Mouse (Mus musculus): ENCODE results near the gene Efcab9.
A peak's percentile ranks its signal among the peaks of the same experiment; 100 is the strongest.

Gene Efcab9

DNA sequence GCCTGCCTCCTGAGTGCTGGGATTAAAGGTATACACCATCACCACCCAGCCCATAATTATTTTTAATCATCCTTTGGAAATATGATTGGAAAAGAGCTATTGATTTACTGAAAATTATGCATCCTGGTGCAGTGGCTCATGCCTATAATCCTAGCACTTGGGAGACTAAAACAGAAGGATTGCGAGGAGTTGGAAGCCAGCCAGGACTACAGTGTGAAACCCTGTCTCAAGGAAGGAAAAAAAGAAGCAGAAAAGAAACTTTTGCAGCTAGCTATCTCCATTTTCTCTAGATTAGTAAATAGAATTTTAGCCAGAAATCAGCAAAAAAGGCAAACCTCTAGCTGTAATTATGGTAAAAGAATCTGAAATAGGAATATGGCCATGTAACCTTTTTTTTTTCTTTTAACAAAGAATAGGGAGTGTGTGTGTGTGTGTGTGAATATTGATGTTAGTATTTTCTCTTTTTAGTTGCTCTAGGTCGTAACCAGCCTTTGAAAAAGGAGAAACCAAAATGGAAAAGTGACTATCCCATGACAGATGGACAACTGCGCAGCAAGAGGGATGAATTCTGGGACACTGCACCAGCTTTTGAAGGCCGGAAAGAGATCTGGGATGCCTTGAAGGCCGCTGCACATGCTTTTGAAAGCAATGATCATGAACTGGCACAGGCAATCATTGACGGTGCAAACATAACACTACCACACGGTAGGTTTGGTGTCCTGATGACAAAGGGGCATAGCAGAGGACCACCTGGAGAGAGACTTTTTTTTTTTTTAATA lies 32.9 kb downstream of the Efcab9 start:
- no peak for DNase-seq (ENCODE audit: low read depth in 2 of 2, low spot score in 2 of 2)

DNA sequence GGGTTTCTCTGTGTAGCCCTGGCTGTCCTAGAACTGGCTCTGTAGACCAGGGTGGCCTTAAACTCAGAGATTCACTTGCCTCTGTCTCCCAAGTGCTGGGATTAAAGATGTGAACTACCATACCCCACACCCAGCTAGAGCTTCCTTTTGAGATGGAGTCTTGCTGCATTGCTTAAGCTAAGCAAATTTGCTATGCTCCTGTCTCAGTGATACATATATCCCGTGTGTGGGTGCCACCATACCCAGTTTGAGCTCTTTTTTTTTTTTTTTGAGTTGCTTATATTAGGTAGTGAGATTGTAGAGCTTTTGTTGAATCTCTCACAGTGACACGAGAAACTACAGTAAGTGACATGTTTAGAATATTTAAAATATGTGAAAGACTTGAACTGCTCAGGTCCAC lies 36.6 kb downstream of the Efcab9 start:
- no peak for DNase-seq (ENCODE audit: low read depth in 2 of 2, low spot score in 2 of 2)

DNA sequence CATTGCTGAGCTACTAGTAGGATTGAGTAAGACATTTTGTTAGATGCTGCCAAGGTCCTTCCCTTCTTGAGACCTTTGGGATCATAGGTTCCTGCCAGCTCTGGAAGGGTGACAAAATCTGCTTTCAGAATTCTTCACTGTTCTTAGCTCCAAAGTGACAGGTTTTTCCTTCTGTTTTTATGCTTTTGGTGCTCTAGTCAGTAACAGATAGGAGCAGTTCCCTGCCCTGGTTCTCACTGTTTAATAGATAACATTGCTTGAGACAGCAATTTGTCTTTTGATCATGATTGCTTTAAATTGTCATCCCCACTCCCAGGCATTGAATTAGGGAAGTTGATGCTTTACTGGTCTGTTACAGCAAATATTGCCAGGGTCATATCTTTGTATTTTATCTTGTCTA lies 38.6 kb downstream of the Efcab9 start:
- DNase-seq (ENCODE audit: low read depth in 2 of 2, low spot score in 2 of 2) = no peak

DNA sequence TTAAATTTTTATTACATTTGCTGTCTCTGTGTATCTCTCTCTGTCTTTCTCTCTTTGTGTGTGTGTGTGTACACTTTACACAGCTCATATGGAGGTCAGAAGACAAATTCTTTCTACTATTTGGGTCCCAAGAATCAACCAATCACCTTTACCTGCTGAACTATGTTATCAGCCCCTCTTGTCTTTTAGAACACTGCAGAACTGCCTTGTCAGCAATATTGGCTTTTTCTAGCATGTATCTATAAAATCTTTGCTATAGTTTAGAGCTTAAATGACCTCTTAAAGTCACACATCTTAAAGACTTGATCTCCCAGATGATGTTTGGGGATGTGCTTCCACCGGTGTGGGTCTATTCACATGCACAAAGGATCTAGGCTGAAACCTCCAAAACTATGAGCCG lies 40.8 kb downstream of the Efcab9 start:
- no peak for DNase-seq (ENCODE audit: low read depth in 2 of 2, low spot score in 2 of 2)

DNA sequence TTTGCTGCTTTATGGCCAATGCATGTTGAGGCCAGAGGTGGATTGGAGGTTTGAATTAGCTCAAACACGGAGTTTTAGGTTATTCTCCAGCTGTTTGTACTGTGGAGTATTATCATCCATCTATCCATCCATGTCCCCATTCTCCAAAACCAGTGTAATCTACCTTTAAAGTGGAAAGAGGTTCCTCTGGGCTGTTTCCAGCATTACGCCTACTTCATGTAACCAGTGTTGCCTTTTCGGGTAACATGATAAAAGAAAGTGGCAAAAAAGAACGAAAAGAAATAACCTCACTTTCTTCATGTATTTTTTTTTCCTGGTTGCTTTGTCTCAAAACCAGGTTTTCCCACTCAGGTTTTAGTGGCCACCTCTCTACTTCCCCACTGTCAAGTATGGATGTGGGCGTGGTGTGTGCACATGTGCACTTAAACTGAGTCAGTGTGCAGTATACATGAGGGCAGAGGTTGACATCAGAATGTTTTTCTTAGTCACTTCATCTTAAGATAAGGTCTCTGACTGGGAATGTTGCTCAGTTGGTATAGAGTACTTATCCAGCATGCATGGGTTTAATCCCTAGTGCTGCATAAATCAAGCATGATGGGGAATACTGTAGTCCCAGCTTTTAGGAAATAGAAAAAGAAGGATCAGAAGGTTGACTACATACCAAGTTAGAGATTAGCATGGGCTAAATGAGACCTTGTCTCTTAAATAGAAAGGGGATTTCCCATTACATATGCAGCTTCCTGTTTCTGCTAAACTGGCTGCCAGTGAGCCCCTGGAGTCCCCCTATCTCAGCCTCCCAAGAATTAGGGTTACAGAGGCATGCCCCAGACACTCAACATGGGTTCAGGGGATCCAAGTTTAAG lies 42.8 kb downstream of the Efcab9 start:
- DNase-seq (ENCODE audit: low read depth in 2 of 2, low spot score in 2 of 2) = peak in 1 of 2 experiments; percentile 9

DNA sequence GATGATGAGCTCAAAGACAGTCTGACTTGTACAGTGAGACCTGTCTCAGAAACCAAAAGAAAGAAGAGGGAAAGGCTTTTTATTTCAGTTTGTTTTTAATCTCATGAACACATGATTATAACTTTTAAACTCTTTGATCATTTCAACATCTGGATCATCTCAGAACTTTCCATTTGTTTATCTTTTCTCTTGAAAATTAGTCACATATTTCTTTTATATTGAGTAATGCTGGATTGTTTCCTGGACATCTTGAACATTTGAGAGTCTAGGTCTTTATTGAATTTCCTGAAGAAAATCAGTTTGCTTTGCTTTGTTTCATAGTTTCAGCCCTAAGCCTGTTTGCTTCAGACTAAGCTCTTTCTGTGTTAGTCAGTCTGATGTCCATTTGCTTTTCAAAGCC lies 43.5 kb downstream of the Efcab9 start:
- no peak for DNase-seq (ENCODE audit: low read depth in 2 of 2, low spot score in 2 of 2)

DNA sequence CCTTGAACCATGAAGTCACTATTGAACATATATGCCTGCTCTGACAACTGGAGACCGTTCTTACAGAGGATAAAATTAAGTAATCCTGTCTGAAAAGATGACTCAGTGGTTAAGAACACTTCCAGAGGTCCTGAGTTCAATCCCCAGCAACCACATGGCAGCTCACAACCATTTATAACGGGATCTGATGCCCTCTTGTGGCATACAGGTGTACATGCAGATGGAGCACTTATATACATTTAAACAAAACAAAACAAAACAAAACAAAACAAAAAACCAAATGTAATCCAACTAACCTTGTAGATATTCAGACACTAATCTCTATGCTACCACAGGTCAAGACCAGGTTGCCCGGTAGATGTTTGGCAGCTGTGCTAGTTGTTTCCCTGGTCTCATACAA lies 44.4 kb downstream of the Efcab9 start:
- DNase-seq (ENCODE audit: low read depth in 2 of 2, low spot score in 2 of 2) = no peak

DNA sequence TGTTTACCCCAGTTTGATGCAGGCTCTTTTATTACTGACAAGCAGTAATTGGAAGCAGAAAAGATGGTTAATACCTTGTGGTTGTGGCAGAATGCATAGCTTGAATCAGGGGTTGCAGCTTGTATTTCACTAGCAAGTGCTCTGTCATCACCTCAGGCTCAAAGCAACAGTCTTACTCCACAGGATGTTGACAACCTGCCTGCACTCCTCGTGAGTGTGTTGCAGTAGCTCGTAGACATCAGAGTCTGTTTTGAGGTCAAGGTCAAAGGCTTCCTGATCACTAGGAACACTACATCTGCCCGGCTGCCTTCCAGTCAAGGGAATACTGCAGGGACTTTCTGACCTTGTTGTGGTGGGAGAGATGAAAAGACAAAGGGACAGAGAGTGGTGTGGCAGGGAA lies 45.3 kb downstream of the Efcab9 start:
- DNase-seq (ENCODE audit: low read depth in 2 of 2, low spot score in 2 of 2) = no peak

DNA sequence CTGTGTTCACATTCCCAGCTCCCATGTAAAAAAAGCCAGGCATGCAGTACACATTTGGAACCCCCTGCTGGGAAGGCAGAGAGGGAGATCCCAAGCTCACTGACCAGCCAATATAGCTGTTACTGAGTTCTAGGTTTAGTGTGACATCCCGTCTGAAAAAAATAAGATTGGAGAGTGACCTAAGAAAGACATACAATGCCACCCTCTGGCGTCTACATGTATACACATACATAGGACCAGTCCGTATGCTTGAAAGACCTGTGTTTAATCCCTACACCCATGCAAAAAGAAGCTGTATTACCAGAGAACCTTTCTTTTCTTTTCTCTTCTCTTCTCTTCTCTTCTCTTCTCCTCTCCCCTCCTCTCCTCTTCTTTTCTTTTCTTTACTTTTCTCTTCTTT lies 46.6 kb downstream of the Efcab9 start:
- no peak for DNase-seq (ENCODE audit: low read depth in 2 of 2, low spot score in 2 of 2)

DNA sequence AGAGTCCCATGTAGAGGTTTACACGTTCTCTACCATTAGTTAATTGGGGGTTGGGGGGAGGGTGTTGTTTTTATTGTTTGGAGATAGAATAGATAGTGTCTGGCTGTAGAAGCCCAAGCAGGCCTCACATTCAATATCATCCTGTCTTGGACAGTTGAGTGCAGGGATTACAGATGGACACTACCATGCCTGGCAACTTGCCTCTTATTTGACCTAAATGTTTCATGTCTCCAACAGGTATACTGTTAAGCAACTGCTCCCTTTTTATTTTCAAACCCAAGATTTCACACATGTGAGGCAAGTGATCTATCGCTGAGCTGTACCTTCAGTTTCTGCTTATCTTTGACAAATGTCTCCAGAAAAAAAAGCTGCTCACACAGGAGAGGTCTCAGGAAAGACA lies 50.4 kb downstream of the Efcab9 start:
- DNase-seq (ENCODE audit: low read depth in 2 of 2, low spot score in 2 of 2) = no peak

DNA sequence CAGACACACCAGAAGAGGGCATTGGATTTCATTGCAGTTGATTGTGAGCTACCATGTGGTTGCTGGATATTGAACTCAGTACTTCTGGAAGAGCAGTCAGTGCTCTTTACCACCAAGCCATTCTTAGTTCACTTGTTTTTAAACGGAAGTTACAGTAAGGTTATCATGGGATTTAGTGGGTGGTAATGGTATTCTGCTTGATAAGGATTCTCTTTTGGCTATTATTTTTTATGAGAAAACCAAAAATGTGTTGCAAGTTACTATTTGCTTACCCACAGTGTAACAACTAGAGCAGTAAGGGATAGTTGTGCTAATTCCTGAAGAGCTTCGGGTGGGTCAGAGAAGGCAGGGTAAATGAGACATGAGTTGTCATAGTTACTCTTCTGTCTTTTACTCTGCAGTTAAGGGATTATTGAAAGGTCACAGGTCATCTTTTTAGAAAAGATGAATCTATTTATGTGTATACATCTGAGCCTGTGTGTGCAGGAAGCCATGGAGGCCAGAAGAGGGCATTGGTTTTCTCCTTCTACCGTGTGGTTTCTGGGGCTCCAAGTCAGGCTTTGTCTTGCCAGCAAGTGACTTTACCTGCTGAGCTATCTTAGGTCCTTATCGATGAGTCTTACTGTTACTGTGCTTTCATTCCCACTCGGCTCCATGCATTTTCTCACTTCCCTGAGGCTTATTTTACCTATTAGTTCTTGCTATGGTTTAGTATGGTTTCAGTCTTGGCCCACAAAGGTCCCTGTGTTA lies 56.2 kb downstream of the Efcab9 start:
- no peak for DNase-seq (ENCODE audit: low read depth in 2 of 2, low spot score in 2 of 2)

DNA sequence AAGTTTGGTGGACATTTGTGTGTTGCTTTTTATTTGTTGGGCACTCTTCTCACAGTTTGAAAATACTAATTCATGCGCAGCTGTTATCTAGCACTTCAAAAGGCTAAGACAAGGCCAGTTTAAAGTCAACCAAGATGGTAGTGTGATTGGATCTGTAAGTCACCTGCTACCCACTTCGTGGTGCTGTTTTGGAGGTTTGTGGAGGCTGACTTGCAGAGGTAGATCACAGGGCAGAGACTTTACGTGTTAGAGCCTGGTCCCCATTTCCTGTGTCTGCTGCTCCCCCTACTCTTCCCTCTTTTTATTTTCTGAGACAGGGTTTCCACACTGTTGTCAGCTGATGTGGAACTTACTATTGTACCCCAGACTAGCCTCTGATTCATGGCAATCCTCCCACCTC lies 57.2 kb downstream of the Efcab9 start:
- no peak for DNase-seq (ENCODE audit: low read depth in 2 of 2, low spot score in 2 of 2)

Data from CD8-positive naive resting alpha-beta T cell, adult 2 months (primary cell).